Mouse (Mus musculus): ENCODE results near the gene Gm6882. TPM values are rescaled to one million over a fixed set of nuclear protein-coding genes. Genes with fewer than 3 reads are reported as not detected.
"Not testable (repeated sequence)": the region's sequence is repeated elsewhere in the genome, so short reads cannot be mapped to it uniquely, and the experiment has no call there.

Gm6882 gene
- total RNA-seq (2015) = not detected in 2 replicates
- not detected in 2 replicates for total RNA-seq (2017)

DNA sequence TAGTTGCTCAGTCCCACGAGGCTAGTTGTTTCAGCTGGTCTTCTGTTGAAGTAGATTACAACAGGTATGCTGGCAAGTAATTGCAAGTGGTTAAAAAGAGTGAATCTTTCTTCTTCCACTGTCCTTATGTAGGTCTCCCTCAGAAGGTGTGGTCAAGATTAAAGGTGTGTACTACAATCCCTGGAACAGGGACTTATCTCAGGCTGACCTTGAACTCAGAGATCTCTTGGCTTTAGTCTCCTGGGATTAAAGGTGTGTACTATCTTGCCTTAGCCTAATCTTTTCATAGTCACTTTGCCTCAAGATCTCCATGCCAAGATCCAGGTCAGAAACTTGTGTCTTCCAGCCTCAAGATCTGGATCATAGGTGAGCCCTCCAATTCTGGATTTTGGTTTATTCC, at the start of gene Gm6882:
Gene Gm6882, minus strand, starts transcription at position 101 of the 400 bp plus-strand sequence.
- not testable (repeated sequence) for ATAC-seq (ENCODE audit: poor library complexity, severe bottlenecking)

Other genes starting within 250 kb of the Gm6882 start
- gene Gm5157, start 242.3 kb downstream of the Gm6882 start, total RNA-seq (2015) = not detected in 2 replicates
- gene Gm5157, start 242.3 kb downstream of the Gm6882 start, total RNA-seq (2017) = not detected in 2 replicates
- gene Vmn1r124, start 172.1 kb downstream of the Gm6882 start, total RNA-seq (2015) = not detected in 2 replicates
- not detected in 2 replicates for gene Vmn1r124, start 172.1 kb downstream of the Gm6882 start, total RNA-seq (2017)
- not detected in 2 replicates for gene Vmn1r125, start 160.6 kb downstream of the Gm6882 start, total RNA-seq (2015)
- gene Vmn1r125, start 160.6 kb downstream of the Gm6882 start, total RNA-seq (2017) = not detected in 2 replicates
- not detected in 2 replicates for gene Vmn1r126, start 131.3 kb downstream of the Gm6882 start, total RNA-seq (2015)
- gene Vmn1r126, start 131.3 kb downstream of the Gm6882 start, total RNA-seq (2017) = not detected in 2 replicates
- not detected in 2 replicates for gene Vmn1r127, start 112.9 kb downstream of the Gm6882 start, total RNA-seq (2015)
- gene Vmn1r127, start 112.9 kb downstream of the Gm6882 start, total RNA-seq (2017) = not detected in 2 replicates
- not detected in 2 replicates for gene Vmn1r128, start 83.4 kb downstream of the Gm6882 start, total RNA-seq (2015)
- gene Vmn1r128, start 83.4 kb downstream of the Gm6882 start, total RNA-seq (2017) = not detected in 2 replicates
- not detected in 2 replicates for gene Vmn1r129, start 71.5 kb downstream of the Gm6882 start, total RNA-seq (2015)
- gene Vmn1r129, start 71.5 kb downstream of the Gm6882 start, total RNA-seq (2017) = not detected in 2 replicates
- gene Vmn1r130, start 79.0 kb upstream of the Gm6882 start, total RNA-seq (2015) = not detected in 2 replicates
- not detected in 2 replicates for gene Vmn1r130, start 79.0 kb upstream of the Gm6882 start, total RNA-seq (2017)
- not detected in 2 replicates for gene Vmn1r131, start 113.3 kb upstream of the Gm6882 start, total RNA-seq (2015)
- gene Vmn1r131, start 113.3 kb upstream of the Gm6882 start, total RNA-seq (2017) = not detected in 2 replicates
- gene Vmn1r132, start 181.3 kb upstream of the Gm6882 start, total RNA-seq (2015) = not detected in 2 replicates
- not detected in 2 replicates for gene Vmn1r132, start 181.3 kb upstream of the Gm6882 start, total RNA-seq (2017)